Mouse (Mus musculus) heart, embryonic 16.5 days (tissue): ENCODE measurements around the gene Ptpa. TPM values are rescaled to one million over a fixed set of nuclear protein-coding genes. Genes with fewer than 3 reads are reported as not detected.
A peak's percentile ranks its signal among the peaks of the same experiment; 100 is the strongest.

ENCODE experiments used
- ATAC-seq: fragments of 200-750 bp; cut with Nextera tagmentation; replicated peaks from 2 replicates; pipeline ENCODE4 v1.8.0; 2017; ENCODE audit warnings: moderate number of reproducible peaks; ENCODE audit not compliant: insufficient read depth, low FRiP score; ENCODE audit errors: extremely low read depth
- H3K27ac ChIP-seq: fragments of 300-500 bp; sonication (generic); 2 replicates; pipeline ENCODE4 v1.5.1; 2014; ENCODE audit warnings: mild to moderate bottlenecking, low read length, control low read depth, moderate library complexity
- H3K27me3 ChIP-seq: fragments of 300-500 bp; sonication (generic); 2 replicates; pipeline ENCODE4 v1.6.1; 2014; ENCODE audit warnings: low read length, mixed read lengths; ENCODE audit not compliant: control insufficient read depth, insufficient read depth
- H3K36me3 ChIP-seq: fragments of 300-500 bp; sonication (generic); 2 replicates; pipeline ENCODE4 v1.6.1; 2014; ENCODE audit not compliant: control insufficient read depth, insufficient read depth
- H3K4me1 ChIP-seq: fragments of 300-500 bp; sonication (generic); 2 replicates; pipeline ENCODE4 v1.6.1; 2014; ENCODE audit warnings: low read length, mixed read lengths; ENCODE audit not compliant: control insufficient read depth, insufficient read depth
- H3K4me2 ChIP-seq: fragments of 300-500 bp; sonication (generic); 2 replicates; pipeline ENCODE4 v1.6.1; 2014; ENCODE audit warnings: low read depth, mild to moderate bottlenecking, control low read depth, low read length
- H3K4me3 ChIP-seq: fragments of 300-500 bp; sonication (generic); 2 replicates; pipeline ENCODE4 v1.5.1; 2014; ENCODE audit warnings: mild to moderate bottlenecking, control low read depth, low read length
- H3K9ac ChIP-seq: fragments of 300-500 bp; sonication (generic); 2 replicates; pipeline ENCODE4 v1.6.1; 2014; ENCODE audit warnings: low read length, control low read depth
- H3K9me3 ChIP-seq: fragments of 300-500 bp; sonication (generic); replicated peaks from 2 replicates; pipeline ENCODE4 v1.6.1; 2016; ENCODE audit warnings: low read length; ENCODE audit not compliant: control insufficient read depth
- WGBS: fragments of 180-500 bp; shearing (Covaris S2); extraction: QIAGEN DNeasy Blood & Tissue Kit; methylation state at CpG from one replicate; pipeline ENCODE4 v1.1.7; 2014; 5-methylcytosine and 5-hydroxymethylcytosine counted together
- polyA plus RNA-seq: library from polyadenylated mRNA; unstranded; fragments of >200 nt; fragmentation: Nextera tagmentation; extraction: Ambion mirVana; gene quantifications from 2 replicates; pipeline ENCODE4 v1.2.1, GENCODE M21; 2015

Ptpa gene
- polyA plus RNA-seq, 1 experiment from 2014 or later = 126 TPM

- Histone ChIP-seq H3K4me2 (no peak overlapping the region), H3K36me3 (peaks cover 34% of the 10 kb centered on the region)
Observed at GRCm38 (mm10) chr2:30397986-30398512, 17.8 kb upstream of the Ptpa start.

GRCm38 (mm10) chr2:30399191-30400171 lies 16.4 kb upstream of the Ptpa start:
- no peak overlapping the region for H3K4me2 ChIP-seq
- peaks cover 11% of the 10 kb centered on the region; the same call in 1 of the 2 replicates for H3K4me1 ChIP-seq
- H3K36me3 ChIP-seq = peaks cover 38% of the 10 kb centered on the region
- no peaks in the 10 kb centered on the region for H3K9me3 ChIP-seq
- H3K27ac ChIP-seq = peak overlapping the region; percentile 85
- no peak overlapping the region; the same call in none of the 2 replicates for H3K9ac ChIP-seq
- H3K27me3 ChIP-seq = no peaks in the 10 kb centered on the region
- peak; percentile 68 for ATAC-seq
- H3K4me3 ChIP-seq = no peak overlapping the region
- 51% methylated on average over 20 of the region's 20 CpGs for whole genome bisulfite sequencing

More at GRCm38 (mm10) chr2:30397986-30398512, 17.8 kb upstream of the Ptpa start:
- no peak overlapping the region for H3K9ac ChIP-seq
- H3K9me3 ChIP-seq = no peaks in the 10 kb centered on the region
- WGBS = 84% methylated on average over 10 of the region's 10 CpGs
- ATAC-seq = no peak
- H3K4me1 ChIP-seq = peaks cover 21% of the 10 kb centered on the region
- no peaks in the 10 kb centered on the region for H3K27me3 ChIP-seq
- no peak overlapping the region for H3K27ac ChIP-seq
- no peak overlapping the region for H3K4me3 ChIP-seq

GRCm38 (mm10) chr2:30401581-30401980 lies 14.3 kb upstream of the Ptpa start:
- no peaks in the 10 kb centered on the region for H3K27me3 ChIP-seq
- H3K4me3 ChIP-seq = no peak overlapping the region
- peaks cover 52% of the 10 kb centered on the region for H3K36me3 ChIP-seq
- no peak overlapping the region for H3K4me2 ChIP-seq
- H3K27ac ChIP-seq = no peak overlapping the region
- no peaks in the 10 kb centered on the region for H3K9me3 ChIP-seq
- ATAC-seq = no peak
- 70% methylated on average over 1 of the region's 1 CpGs for WGBS
- H3K4me1 ChIP-seq = peaks cover 11% of the 10 kb centered on the region; the same call in 1 of the 2 replicates
- H3K9ac ChIP-seq = no peak overlapping the region

- 91% methylated on average over 9 of the region's 9 CpGs for WGBS
- H3K9ac ChIP-seq = no peak overlapping the region
- no peaks in the 10 kb centered on the region for H3K27me3 ChIP-seq
- no peaks in the 10 kb centered on the region for H3K9me3 ChIP-seq
- H3K4me2 ChIP-seq = no peak overlapping the region
- no peak overlapping the region for H3K4me3 ChIP-seq
- H3K36me3 ChIP-seq = peaks cover 52% of the 10 kb centered on the region
- H3K4me1 ChIP-seq = peaks cover 11% of the 10 kb centered on the region; the same call in 1 of the 2 replicates
- no peak overlapping the region for H3K27ac ChIP-seq
- no peak for ATAC-seq
Observed at GRCm38 (mm10) chr2:30402351-30402826, 13.4 kb upstream of the Ptpa start.

GRCm38 (mm10) chr2:30402843-30403242 lies 13.0 kb upstream of the Ptpa start:
- H3K4me2 ChIP-seq = no peak overlapping the region
- no peak overlapping the region for H3K4me3 ChIP-seq
- ATAC-seq = no peak
- H3K9ac ChIP-seq = no peak overlapping the region
- H3K4me1 ChIP-seq = peaks cover 11% of the 10 kb centered on the region; the same call in 1 of the 2 replicates
- H3K27ac ChIP-seq = no peak overlapping the region
- no peaks in the 10 kb centered on the region for H3K9me3 ChIP-seq
- no peaks in the 10 kb centered on the region for H3K27me3 ChIP-seq
- peaks cover 53% of the 10 kb centered on the region for H3K36me3 ChIP-seq
- 57% methylated on average over 2 of the region's 2 CpGs for WGBS

- Histone ChIP-seq H3K9me3 (no peaks in the 10 kb centered on the region), H3K36me3 (peaks cover 60% of the 10 kb centered on the region)
- 73% methylated on average over 1 of the region's 1 CpGs for WGBS
Observed at GRCm38 (mm10) chr2:30403870-30404269, 12.0 kb upstream of the Ptpa start.

GRCm38 (mm10) chr2:30407221-30407620 lies 8.6 kb upstream of the Ptpa start:
- WGBS = 90% methylated on average over 2 of the region's 2 CpGs
- ATAC-seq = no peak
- Histone ChIP-seq H3K4me1 (peaks cover 18% of the 10 kb centered on the region), H3K27ac (no peak overlapping the region), H3K9ac (no peak overlapping the region), H3K4me2 (no peak overlapping the region), H3K4me3 (no peak overlapping the region), H3K27me3 (no peaks in the 10 kb centered on the region), H3K9me3 (no peaks in the 10 kb centered on the region), H3K36me3 (peaks cover 48% of the 10 kb centered on the region)

More at GRCm38 (mm10) chr2:30403870-30404269, 12.0 kb upstream of the Ptpa start:
- no peak overlapping the region for H3K4me2 ChIP-seq
- no peak overlapping the region for H3K4me3 ChIP-seq
- H3K9ac ChIP-seq = no peak overlapping the region
- no peaks in the 10 kb centered on the region for H3K27me3 ChIP-seq
- peaks cover 11% of the 10 kb centered on the region for H3K4me1 ChIP-seq
- no peak for ATAC-seq
- no peak overlapping the region for H3K27ac ChIP-seq

- peaks cover 43% of the 10 kb centered on the region for H3K36me3 ChIP-seq
- 84% methylated on average over 10 of the region's 10 CpGs for WGBS
Observed at GRCm38 (mm10) chr2:30407778-30408177, 8.1 kb upstream of the Ptpa start.

More at GRCm38 (mm10) chr2:30407778-30408177, 8.1 kb upstream of the Ptpa start:
- ATAC-seq = no peak
- no peak overlapping the region for H3K9ac ChIP-seq
- no peaks in the 10 kb centered on the region for H3K9me3 ChIP-seq
- H3K4me2 ChIP-seq = no peak overlapping the region
- no peak overlapping the region for H3K4me3 ChIP-seq
- H3K4me1 ChIP-seq = peaks cover 18% of the 10 kb centered on the region
- H3K27me3 ChIP-seq = no peaks in the 10 kb centered on the region
- no peak overlapping the region for H3K27ac ChIP-seq
